Mouse (Mus musculus) neural tube, embryonic 12.5 days (tissue): ENCODE measurements at regions not wholly inside any gene's neighbourhood (a gene's known extent, or its start where the extent isn't known, plus 50 kb on each side); places are given as distances from the start of the nearest gene placed in this dataset.

Source experiments
- ATAC-seq: fragments of 200-750 bp; cut with Nextera tagmentation; 2 replicates; pipeline ENCODE4 v1.8.0; 2017; ENCODE audit warnings: low read depth, mild to moderate bottlenecking, moderate TSS enrichment, moderate library complexity; ENCODE audit not compliant: low FRiP score
- H3K27ac ChIP-seq: fragments of 300-500 bp; sonication (generic); 2 replicates; pipeline ENCODE4 v1.5.1; 2016
- H3K27me3 ChIP-seq: fragments of 300-500 bp; sonication (generic); replicated peaks from 2 replicates; pipeline ENCODE4 v1.6.1; 2016; ENCODE audit warnings: mild to moderate bottlenecking
- H3K36me3 ChIP-seq: fragments of 300-500 bp; sonication (generic); 2 replicates; pipeline ENCODE4 v1.6.1; 2016; ENCODE audit warnings: mild to moderate bottlenecking
- H3K4me1 ChIP-seq: fragments of 300-500 bp; sonication (generic); 2 replicates; pipeline ENCODE4 v1.6.1; 2016
- H3K4me2 ChIP-seq: fragments of 300-500 bp; sonication (generic); replicated peaks from 2 replicates; pipeline ENCODE4 v1.6.1; 2016; ENCODE audit warnings: mild to moderate bottlenecking
- H3K4me3 ChIP-seq: fragments of 300-500 bp; sonication (generic); 2 replicates; pipeline ENCODE4 v1.5.1; 2016
- H3K9ac ChIP-seq: fragments of 300-500 bp; sonication (generic); 2 replicates; pipeline ENCODE4 v1.6.1; 2016; ENCODE audit warnings: mild to moderate bottlenecking
- H3K9me3 ChIP-seq: fragments of 300-500 bp; sonication (generic); 2 replicates; pipeline ENCODE4 v1.6.1; 2016; ENCODE audit warnings: mild to moderate bottlenecking
- WGBS: fragments of 180-500 bp; shearing (Covaris S2); methylation state at CpG from one replicate; pipeline ENCODE4 v1.1.7; 2016; 5-methylcytosine and 5-hydroxymethylcytosine counted together

DNA sequence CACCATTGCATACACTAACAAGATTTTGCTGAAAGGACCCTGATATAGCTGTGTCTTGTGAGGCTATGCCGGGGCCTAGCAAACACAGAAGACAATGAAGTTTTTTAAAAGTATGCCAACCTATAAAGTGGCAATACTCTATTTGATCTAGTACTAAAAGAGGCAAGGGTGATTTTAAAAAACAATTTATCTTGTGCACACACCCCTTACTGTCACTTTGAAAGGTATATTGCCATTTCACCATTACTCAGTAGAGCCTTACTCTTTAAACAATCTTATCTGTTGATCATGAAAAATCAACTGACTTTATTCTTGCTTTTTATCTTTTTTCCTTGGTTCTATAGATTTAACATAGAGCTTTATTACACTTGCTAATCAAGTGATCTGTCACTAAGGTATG, 859.1 kb upstream of the Slc10a2 start:
- no peak for ATAC-seq
- no peak overlapping the region for H3K4me3 ChIP-seq
- no peaks in the 10 kb centered on the region for H3K9me3 ChIP-seq
- H3K4me2 ChIP-seq, result no peak overlapping the region
- no peaks in the 10 kb centered on the region for H3K36me3 ChIP-seq
- no peak overlapping the region for H3K9ac ChIP-seq
- H3K4me1 ChIP-seq, result peaks cover 5% of the 10 kb centered on the region
- 84% methylated on average over 1 of the region's 1 CpGs for WGBS
- no peaks in the 10 kb centered on the region for H3K27me3 ChIP-seq
- H3K27ac ChIP-seq, result no peak overlapping the region

DNA sequence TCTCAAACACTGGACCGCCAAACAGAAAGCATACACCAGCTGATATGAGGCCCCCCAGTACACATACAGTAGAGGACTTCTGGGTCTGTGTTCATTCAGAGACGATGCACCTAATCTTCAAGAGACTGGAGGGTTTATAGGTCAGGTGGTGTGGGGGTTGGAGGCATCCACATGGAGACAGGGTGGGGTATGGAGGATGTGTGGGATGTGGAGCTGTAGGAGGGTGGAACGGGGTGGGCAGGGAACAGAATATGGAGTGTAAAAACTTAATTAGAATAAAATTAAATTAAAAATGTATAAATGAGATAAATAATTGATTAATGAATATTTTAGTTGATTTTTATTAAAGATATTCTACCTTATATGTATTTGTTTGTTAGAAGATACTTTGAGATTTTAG, 832.9 kb upstream of the Slc10a2 start:
- no peaks in the 10 kb centered on the region for H3K36me3 ChIP-seq
- no peak overlapping the region for H3K4me2 ChIP-seq
- H3K4me1 ChIP-seq, result no peaks in the 10 kb centered on the region
- no peak overlapping the region for H3K9ac ChIP-seq
- H3K4me3 ChIP-seq, result no peak overlapping the region
- no peaks in the 10 kb centered on the region for H3K9me3 ChIP-seq
- no peak overlapping the region for H3K27ac ChIP-seq
- WGBS, result 86% methylated on average over 3 of the region's 3 CpGs
- ATAC-seq, result no peak
- no peaks in the 10 kb centered on the region for H3K27me3 ChIP-seq

DNA sequence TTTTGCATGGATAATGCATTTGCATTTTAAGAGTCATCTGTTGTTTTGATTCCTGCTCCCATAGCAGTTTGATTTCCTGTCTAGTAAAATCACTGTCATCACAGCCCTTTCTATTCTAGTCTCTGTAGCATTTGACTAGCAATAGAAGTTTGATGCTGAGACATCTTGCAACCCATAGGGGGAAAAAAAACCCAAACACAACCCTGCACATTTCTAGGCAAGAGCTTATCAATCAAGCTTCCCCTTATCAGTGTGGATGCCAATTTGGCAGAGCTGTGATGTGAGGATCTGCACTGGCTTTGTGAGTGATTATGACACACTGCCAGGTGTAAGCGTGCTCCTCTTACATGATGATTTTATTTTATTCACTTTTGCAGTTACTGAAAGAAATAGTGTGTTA, 813.0 kb upstream of the Slc10a2 start:
- Histone ChIP-seq H3K4me1 (no peaks in the 10 kb centered on the region), H3K4me3 (no peak overlapping the region), H3K4me2 (no peak overlapping the region), H3K9ac (no peak overlapping the region), H3K27ac (no peak overlapping the region), H3K27me3 (no peaks in the 10 kb centered on the region), H3K9me3 (no peaks in the 10 kb centered on the region), H3K36me3 (no peaks in the 10 kb centered on the region)
- ATAC-seq, result no peak
- 92% methylated on average over 1 of the region's 1 CpGs for WGBS
